Mouse (Mus musculus) adrenal gland, adult 2 months (tissue): ENCODE measurements at regions not wholly inside any gene's neighbourhood (a gene's known extent, or its start where the extent isn't known, plus 50 kb on each side); places are given as distances from the start of the nearest gene placed in this dataset.

Source experiments
- DNase-seq: peaks from one replicate; pipeline ENCODE4 v3.0.0; 2021

DNA sequence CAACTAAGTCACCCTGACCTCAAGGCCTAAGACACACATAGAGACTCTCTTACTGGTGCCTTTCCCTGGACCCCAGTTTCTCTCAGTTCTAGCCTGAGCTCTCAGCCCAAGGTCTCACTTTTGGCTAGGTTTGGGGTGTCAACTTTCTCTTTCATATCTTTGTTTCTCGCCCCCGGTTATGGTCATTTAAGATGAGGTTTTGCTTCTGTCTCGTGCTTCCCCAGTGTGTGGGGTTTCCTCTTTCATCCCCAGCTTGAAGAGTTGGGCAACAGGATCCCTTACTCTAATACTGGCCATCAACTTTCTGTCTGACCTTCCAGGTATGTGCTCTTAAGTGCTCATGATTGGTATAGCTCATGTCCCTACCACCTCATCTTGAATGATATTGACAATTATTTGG, 67.5 kb downstream of the Lmo4 start:
- no peak for DNase-seq

DNA sequence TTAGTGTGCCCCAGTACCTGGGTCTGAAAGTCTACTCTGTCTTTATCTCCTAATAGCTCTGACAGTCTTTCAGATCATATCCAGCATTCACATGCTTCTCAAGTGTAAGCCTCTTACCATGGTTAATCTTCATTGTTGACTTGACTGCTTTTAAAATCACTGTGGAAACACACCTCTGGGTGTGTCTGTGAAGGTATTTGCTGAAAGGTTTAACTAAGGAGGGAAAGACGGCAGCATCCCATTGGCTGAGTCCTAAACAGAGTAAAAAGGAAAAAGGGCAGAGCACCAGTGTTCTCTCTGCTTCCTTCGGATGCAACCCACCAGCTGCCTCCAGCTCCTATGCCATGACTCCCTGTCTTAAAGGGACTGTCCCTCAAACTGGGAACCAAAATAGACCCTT, 68.6 kb downstream of the Lmo4 start:
- DNase-seq, result no peak

DNA sequence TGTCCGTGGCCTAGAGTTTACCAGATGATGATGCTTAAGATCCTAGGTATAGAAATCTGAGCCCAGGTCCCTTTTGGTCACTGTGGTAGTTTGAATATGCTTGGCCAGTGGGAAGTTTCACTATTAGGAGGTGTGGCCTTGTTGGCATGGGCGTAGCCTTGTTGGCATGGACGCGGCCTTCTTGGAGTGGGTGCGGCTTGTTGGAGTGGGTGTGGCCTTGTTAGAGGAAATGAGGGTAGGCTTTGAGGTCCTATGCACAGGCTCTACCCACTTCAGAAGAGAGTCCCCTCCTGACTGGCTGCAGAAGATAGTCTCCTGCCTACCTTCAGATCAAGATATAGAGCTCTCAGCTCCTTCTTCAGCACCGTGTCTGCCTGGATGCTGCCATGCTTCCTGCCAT, 69.4 kb downstream of the Lmo4 start:
- no peak for DNase-seq

DNA sequence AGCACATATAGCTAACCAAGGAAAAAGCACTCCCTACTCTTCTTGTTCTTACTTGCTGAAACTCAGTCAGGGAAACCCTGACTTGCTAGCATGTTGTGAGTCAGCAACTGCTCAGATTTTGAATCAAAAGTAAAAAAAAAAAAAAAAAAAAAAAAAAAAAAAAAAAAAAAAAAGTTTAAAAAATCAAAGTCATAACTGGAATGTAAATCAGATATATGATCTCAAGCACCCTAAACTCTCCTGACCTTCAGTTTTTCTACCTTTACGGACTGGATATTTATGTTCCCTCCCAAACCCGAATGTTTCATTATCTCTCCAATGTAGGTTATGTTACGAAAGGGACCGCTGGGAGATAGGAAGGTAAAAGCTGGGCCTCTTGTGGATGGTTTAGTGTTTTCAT, 77.0 kb downstream of the Lmo4 start:
- DNase-seq, result no peak

DNA sequence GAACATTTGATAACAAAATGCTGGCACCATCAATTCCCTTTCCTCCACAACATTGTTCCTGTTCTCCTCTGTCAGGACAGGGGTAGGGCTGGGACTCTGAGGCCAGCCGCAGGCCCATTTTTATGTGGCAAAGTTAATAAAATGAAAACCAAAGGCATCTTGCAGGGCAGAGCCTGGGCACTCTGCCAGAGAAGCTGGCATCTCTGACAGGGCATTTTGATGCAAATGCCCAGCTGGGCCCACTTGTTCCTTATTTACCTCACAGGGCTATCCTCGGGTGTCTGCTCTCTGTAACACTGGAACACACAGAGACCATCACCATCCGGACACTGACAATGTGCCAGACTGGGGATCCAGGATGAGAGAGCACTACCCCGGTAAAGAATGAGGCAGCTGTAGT, 80.7 kb downstream of the Lmo4 start:
- DNase-seq, result peak; percentile 29

DNA sequence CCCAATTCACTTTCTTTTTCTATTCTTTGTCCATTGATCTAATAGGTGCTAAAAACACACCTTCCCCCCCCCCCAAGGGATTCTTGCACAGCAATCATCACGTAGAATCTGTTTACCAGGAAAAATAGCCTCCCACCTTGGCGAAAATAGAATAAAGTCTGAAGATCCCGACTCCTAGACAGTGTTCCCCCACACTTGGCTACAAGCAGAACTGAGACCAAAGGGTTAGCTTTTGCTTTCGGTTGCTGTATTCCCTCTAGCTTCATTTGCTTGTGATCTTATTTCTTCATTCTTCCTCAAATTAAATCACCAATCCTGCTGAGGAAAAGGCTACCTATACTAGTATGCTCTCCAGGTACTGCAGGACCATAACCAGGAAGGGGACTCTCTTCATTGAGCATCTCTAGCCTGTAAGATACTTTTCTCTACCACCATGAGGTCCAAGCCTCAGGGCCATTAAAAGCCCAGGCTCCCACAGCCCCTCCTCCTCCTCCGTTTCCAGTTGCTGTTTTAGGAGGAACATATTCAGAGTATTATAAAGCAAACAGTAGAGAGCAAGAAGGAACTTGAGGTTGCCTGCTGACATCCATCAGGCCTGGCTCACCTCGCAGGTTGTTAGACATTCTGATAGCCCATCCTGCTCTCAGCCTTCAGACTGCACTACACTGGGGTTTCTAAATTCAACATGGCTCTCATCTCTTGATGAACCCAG, 81.5 kb downstream of the Lmo4 start:
- no peak for DNase-seq

DNA sequence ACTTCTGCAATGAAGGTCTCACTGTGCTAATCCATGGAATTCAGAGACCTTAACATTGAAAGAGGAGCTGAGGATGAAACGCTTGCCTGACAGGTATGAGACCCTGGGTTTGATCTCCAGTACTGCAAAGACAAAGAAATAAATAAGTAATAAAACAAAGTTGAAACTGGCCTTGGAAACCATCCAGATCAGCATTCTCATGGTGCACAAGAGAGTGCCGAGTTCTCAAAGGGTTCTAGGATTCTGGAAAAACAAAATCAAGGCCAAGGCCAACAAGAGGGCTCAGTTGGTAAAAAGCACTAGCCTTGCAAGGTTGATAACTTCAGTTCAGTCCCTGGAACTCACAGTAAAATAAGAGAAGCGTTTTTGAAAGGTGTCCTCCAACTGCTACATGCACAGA, 85.9 kb downstream of the Lmo4 start:
- DNase-seq, result peak; percentile 34

DNA sequence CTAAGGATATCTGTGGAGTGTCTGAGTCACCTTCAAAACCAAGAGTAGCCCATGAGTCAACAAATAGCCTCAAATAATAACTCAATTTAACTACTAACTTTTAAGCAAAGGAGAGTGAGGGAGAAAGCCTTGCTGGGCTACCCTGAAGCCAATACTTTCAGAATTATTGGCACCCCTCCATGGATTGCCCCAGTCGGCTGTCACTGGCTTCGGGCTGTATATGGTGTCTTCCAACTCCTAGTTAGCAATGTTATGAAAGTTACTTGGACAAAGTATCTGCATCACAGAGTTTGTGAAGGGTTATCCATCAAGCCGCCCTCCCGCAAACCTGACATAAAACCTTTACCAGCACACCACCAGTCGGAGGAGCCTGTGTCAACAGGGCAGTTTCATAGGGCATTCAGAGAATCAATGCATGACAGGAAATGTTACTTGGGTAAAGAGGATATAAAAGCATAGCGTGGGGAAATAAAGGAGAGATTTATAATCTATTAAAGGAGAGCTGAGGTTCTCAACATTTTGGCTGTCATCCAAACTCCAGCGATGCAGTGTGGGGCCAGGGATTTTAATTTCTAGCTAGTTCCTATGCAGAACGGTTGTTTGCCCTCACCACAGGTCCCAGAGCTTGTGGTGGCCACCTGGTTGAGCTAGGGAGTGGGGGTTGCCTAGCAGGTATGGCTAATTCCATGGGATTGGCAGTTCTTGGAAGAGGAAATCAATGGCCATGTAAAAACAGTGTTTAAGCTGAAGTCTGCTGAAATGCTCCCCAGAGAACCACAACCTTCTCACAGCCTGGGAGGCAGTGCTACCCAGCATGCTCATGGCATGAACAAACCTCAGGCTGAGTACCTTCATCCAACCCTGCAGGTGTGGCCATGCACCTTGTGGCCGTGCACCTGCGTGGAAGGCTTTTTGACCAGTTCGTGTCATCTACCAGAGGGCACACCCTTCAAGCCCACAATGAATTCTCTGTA, 91.1 kb downstream of the Lmo4 start:
- DNase-seq, result peak; percentile 12

DNA sequence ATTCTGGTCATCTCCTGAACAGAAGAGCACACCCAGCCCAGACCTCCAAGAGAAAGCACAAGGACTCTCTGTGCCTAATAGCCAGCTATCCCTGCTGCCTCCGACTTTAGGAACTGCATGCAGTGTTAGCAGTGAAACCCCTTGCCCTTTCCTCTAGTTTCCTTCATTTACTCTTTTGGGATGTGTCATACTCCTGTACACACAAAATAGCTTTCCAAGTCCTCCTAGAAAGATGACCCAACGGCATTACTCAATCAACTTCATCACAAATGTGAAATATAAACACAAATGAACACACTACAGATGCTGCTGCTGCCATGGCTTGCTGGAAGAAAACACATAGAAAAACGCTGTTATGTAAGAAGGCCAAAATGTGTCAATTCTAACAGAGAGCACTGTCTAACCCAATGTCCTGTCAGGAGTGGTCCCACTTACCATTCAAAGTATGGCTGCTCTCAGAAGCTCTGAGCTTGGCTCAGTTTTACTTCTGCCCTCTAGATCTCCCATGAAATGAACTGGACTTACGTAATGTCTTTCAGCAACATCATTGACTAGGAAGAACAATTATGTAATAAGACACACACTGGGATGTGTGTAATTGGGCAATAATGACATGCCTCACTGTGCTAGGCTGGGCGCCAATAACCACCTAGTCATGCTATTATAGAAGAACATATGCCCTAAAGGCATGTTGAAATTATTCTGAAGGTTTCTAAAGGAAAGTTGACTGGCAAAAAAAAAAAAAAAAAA, 94.5 kb downstream of the Lmo4 start:
- DNase-seq, result peak; percentile 23

DNA sequence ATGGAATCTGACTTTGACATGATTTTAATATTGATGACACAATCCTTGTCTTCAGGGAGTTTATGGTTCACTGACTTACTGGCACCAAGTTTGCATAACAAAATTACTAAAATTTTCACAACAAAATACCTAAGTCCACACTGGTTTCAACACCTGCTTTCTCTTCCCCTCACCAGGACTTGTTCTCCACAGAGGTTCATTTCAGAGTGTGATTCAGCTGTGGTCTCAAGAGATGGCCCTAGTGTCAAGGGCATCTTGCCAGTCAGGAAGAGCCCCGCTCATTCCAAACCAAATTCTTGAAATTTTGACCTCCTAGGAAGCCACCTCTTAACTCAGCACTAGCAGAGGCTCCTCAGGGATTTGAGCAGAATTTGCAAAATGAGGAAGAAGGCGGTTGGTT, 95.3 kb downstream of the Lmo4 start:
- DNase-seq, result no peak

DNA sequence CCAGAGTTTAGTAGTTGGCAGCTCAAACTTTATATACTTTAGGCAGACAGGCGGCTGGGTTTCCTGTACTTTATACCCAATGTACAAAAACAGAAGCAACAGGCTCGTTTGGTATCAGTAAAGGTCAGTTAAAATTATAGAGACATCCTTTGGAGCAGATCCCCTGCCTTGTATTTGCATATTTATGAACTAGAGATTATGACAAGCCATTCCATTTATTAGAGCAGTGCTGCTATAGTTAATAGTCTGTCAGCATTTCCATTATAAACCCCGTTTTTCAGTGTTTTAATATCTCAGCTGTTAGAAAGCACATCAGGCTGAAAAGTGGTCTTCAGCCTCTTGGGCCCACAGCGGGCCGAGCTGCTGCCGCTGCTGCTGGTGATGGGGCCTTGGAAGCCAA, 96.7 kb downstream of the Lmo4 start:
- no peak for DNase-seq

DNA sequence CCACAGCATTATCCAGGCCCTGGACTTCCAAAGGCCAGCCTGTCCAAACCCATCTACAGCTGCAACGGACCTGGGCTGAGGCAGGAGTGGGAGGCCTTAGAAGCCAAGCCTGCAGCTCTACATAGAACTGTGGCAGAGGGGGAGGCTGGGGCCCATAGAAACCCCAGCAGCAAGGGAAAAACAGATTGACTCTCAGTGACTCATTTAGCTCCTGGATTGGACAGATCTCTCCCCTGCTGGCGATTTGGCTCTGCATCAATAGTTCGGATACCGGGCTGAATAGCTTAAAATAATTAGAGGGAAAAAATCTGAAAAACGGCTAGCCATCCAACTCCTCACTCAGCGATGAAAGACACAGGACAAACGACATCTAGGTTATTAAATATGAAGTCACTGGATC, 97.4 kb downstream of the Lmo4 start:
- DNase-seq, result peak; percentile 42

DNA sequence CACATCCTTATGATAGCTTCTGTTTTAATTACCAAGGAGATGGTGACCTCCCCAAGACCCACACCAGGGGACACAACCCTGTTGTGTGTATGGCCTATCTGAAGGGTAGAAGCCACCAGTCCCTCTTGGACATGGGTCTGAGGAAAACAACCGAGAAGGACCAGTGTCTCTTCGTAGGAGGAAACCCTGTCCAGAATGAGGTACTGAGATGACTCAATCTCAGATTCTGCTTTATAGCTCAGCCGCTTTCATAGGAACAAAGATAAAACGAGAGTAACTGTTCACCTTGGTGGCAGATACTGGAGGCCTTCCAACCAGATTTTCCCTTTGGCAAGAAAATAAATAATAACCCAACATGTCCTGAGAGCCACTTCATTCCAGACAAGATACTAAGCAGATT, 100.7 kb downstream of the Lmo4 start:
- DNase-seq, result peak; percentile 48

DNA sequence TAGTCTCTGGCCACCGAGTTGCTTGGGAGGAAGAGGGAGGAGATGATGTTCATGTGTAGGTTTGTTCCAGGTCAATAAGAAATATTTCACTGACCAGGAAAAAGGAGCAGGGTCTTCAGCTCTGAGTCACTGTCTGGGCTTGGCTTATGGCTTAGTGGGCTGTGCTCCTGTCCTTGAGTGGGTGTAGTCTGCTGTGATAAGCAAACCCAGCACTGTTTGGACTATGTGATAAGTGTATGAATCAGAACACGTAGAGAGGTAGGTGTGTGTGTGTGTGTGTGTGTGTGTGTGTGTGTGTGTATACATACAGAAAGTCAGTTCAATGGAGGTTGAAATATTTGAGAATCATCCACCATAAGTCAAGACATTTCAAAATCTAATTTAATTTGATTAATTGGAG, 105.6 kb downstream of the Lmo4 start:
- DNase-seq, result peak; percentile 15

DNA sequence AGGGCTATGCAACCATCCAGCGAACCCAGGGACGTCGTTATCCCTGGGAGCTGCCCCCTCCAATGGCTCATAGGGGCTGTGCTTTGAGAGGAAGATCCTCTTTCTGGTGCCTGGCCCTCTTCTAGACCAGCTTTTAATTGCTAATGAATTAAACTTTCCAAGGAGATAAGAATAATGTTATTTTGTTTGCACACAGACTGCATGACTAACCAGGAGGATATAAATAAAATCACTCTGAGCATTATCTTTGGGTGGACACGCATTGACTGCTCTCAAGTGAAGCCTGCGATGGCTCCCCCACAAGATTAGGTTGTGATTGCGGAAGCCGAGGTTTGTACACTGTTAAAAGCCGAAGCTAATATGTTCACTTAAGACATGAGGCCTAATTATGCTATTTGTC, 106.3 kb downstream of the Lmo4 start:
- no peak for DNase-seq

DNA sequence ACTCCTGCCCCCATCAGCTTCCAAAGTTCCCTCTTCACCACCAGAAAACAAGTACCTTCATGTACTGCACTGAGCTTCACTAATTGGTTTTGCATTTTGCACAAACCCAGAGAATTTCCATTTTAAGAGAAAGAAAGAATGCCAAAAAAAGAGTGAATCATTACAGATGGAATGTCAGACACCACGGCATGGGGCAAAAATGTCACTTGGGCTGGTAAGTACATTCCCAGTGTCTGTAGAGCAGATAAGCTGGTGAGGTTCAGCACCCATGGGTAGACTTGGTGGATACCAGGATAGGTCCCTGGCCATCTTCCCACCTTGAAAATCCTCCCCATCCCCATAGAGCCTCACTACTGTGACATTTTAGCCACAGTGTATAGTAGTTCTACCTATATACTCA, 113.8 kb downstream of the Lmo4 start:
- DNase-seq, result no peak

DNA sequence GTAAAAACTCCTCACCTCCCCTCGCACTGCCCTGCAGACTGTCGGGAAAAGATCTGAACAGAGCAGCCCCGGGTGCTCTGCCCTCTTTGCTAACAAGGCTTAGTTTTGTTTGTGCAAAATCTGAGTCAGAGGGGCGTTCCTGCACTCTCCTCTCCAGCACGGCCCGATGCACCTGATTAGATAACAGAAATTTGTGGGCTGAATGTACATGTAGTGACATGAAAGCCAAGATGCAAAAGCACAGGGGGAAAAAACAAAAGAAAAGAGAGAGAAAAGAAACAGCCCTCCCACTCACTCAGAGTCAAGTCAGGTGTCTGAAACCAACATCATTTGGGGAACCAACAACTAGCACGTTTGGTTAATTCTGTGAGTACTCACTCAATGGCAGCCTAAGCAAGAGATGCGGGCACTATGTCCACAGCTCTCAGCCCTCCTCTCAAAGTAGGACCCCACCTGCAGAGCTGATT, 115.2 kb downstream of the Lmo4 start:
- no peak for DNase-seq

DNA sequence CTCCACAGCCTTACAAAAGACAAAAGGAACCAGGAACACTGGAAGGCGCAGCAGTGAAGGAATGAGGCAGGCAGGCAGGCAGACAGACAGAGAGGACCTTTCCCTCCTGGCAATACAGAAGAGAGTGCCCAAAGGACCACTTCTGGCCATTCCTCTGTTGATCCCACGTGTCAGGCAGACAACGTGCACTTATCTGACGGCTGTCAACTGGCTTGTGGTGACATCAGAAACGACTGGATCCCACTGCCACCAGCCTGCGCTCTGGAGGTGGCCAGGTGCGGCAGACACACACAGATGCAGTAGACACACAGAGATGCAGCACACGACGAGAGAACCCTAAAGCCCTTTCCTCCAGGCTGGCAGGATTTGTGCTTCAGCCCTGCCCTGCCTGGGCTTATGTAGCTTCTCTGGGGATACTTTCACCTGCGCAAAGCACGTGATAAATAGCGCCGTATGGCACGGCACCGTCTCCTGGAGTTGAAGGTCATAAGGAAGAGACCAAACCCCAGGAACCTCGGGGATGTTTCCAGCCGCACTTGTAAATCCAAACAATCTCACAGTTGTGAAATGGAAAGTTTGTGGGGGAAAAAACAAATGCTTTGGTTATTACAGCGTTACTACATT, 116.6 kb downstream of the Lmo4 start:
- no peak for DNase-seq

DNA sequence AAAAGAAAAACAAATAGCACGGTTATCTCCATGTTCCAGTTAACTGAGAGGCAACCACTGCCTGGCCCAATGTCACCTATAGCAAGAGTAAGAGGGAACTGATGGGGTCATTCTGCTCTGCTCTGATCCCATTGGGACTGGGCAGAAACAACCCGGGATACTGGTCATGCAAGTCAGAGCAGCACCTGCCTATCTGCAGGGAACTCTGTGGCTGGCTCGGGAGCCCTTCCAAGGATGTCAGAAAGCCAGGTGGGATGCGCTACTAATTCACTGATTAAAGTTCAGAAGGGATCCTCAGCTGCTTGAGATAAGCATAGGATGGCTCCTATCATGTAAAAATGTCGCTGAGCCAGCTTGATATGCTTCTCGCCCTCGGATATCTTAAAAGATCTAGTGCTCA, 117.2 kb downstream of the Lmo4 start:
- DNase-seq, result no peak

DNA sequence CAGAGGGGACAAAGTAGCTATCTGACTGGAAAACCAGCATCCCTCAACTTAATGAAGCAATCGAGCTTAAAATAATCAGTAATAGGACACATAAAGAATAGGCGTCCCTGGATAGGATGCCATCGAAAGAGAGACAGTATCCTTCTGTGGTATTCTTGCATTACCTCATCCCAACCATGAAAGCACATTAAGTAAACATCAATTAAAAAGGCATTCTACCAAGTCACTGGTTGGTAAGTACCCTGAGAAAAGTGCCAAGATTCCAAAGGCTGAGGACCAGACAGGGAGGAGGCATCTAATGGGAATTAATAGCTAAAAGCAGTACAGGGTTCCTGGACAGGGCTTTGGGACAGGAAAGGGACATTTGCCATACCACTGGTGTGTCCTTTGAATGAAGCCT, 118.8 kb downstream of the Lmo4 start:
- DNase-seq, result no peak

DNA sequence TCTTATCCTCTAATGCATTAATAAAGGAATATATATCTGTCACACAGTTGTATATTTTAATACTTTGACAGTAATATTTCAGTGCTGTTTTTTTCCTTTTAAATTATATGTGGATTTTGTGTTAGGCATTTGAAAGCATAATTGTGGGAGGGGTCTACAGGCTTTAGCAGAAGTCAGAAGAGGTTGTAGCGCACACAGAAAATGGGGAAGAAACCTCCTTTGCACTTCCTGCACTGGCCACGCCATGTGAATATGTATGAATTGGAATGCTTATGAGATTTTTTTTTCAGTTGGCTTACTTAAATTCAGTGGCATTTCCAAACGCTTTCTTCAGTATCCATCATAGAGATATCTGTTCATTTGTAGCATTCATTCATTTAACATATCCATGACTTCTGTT, 125.1 kb downstream of the Lmo4 start:
- DNase-seq, result no peak
